Mouse (Mus musculus) large intestine, adult 2 months (tissue): ENCODE results near the gene Fam155a. TPM values are rescaled to one million over a fixed set of nuclear protein-coding genes. Genes with fewer than 3 reads are reported as not detected.

Experiments used
- DNase-seq: peaks from one replicate; pipeline ENCODE4 v3.0.0-alpha.2; 2012; ENCODE audit warnings: low read depth, low spot score
- WGBS: fragments of 180-500 bp; shearing (Covaris S2); methylation state at CpG from one replicate; pipeline ENCODE4 v1.1.7; 2018; 5-methylcytosine and 5-hydroxymethylcytosine counted together
- polyA plus RNA-seq: library from polyadenylated mRNA; depleted of rRNA; stranded (reverse); fragments of >200 nt; gene quantifications from 2 replicates; pipeline ENCODE4 v1.2.3, GENCODE M21; 2012

Gene Fam155a
- polyA plus RNA-seq, 1 experiment = 0.30 TPM

GRCm38 (mm10) chr8:9526515-9526914 is 244.4 kb downstream of the Fam155a start:
- no peak for DNase-seq
- 72% methylated on average over 3 of the region's 3 CpGs for WGBS

- WGBS = 73% methylated on average over 2 of the region's 2 CpGs
- no peak for DNase-seq
Measured at GRCm38 (mm10) chr8:9521577-9521976, 249.4 kb downstream of the Fam155a start.

GRCm38 (mm10) chr8:9500751-9501150 is 270.2 kb downstream of the Fam155a start:
- WGBS = 18% methylated on average over 6 of the region's 6 CpGs
- DNase-seq = no peak

- WGBS = 9% methylated on average over 1 of the region's 1 CpGs
Measured at GRCm38 (mm10) chr8:9494225-9494598, 276.7 kb downstream of the Fam155a start.

GRCm38 (mm10) chr8:9493557-9494224 is 277.3 kb downstream of the Fam155a start:
- 35% methylated on average over 8 of the region's 8 CpGs for WGBS
- no peak for DNase-seq

More at GRCm38 (mm10) chr8:9494225-9494598, 276.7 kb downstream of the Fam155a start:
- no peak for DNase-seq

GRCm38 (mm10) chr8:9482565-9482964 is 288.4 kb downstream of the Fam155a start:
- 78% methylated on average over 5 of the region's 5 CpGs for WGBS
- no peak for DNase-seq

- WGBS = 47% methylated on average over 5 of the region's 5 CpGs
Measured at GRCm38 (mm10) chr8:9471290-9471689, 299.7 kb downstream of the Fam155a start.

GRCm38 (mm10) chr8:9470114-9470513 is 300.8 kb downstream of the Fam155a start:
- WGBS = 77% methylated on average over 3 of the region's 3 CpGs

More at GRCm38 (mm10) chr8:9471290-9471689, 299.7 kb downstream of the Fam155a start:
- DNase-seq = no peak

GRCm38 (mm10) chr8:9461111-9461510 is 309.9 kb downstream of the Fam155a start:
- WGBS = 49% methylated on average over 4 of the region's 4 CpGs
- no peak for DNase-seq

More at GRCm38 (mm10) chr8:9470114-9470513, 300.8 kb downstream of the Fam155a start:
- no peak for DNase-seq

- 78% methylated on average over 2 of the region's 2 CpGs for WGBS
Measured at GRCm38 (mm10) chr8:9460707-9461106, 310.3 kb downstream of the Fam155a start.

GRCm38 (mm10) chr8:9458614-9459013 is 312.3 kb downstream of the Fam155a start:
- no peak for DNase-seq
- 67% methylated on average over 11 of the region's 11 CpGs for WGBS

More at GRCm38 (mm10) chr8:9460707-9461106, 310.3 kb downstream of the Fam155a start:
- DNase-seq = no peak

GRCm38 (mm10) chr8:9455138-9455537 is 315.8 kb downstream of the Fam155a start:
- 63% methylated on average over 4 of the region's 4 CpGs for WGBS
- DNase-seq = no peak

GRCm38 (mm10) chr8:9453742-9454141 is 317.2 kb downstream of the Fam155a start:
- WGBS = 80% methylated on average over 5 of the region's 5 CpGs
- no peak for DNase-seq

GRCm38 (mm10) chr8:9451543-9451942 is 319.4 kb downstream of the Fam155a start:
- 74% methylated on average over 4 of the region's 4 CpGs for WGBS
- DNase-seq = no peak

- 58% methylated on average over 7 of the region's 7 CpGs for WGBS
Measured at GRCm38 (mm10) chr8:9448613-9449012, 322.3 kb downstream of the Fam155a start.

GRCm38 (mm10) chr8:9437822-9438221 is 333.1 kb downstream of the Fam155a start:
- DNase-seq = no peak
- 69% methylated on average over 4 of the region's 4 CpGs for WGBS

More at GRCm38 (mm10) chr8:9448613-9449012, 322.3 kb downstream of the Fam155a start:
- DNase-seq = no peak

- 50% methylated on average over 10 of the region's 10 CpGs for WGBS
Measured at GRCm38 (mm10) chr8:9435501-9435900, 335.5 kb downstream of the Fam155a start.

GRCm38 (mm10) chr8:9432635-9433372 is 338.2 kb downstream of the Fam155a start:
- 71% methylated on average over 11 of the region's 11 CpGs for WGBS
- no peak for DNase-seq

More at GRCm38 (mm10) chr8:9435501-9435900, 335.5 kb downstream of the Fam155a start:
- DNase-seq = no peak

- 61% methylated on average over 4 of the region's 4 CpGs for WGBS
- DNase-seq = no peak
Measured at GRCm38 (mm10) chr8:9428846-9429245, 342.1 kb downstream of the Fam155a start.

GRCm38 (mm10) chr8:9424069-9424468 is 346.9 kb downstream of the Fam155a start:
- DNase-seq = no peak
- 49% methylated on average over 2 of the region's 2 CpGs for WGBS

GRCm38 (mm10) chr8:9423590-9423989 is 347.4 kb downstream of the Fam155a start:
- WGBS = 52% methylated on average over 5 of the region's 5 CpGs
- DNase-seq = no peak
